Mouse (Mus musculus) heart, embryonic 15.5 days (tissue): ENCODE results near the gene Slc2a4. TPM values are rescaled to one million over a fixed set of nuclear protein-coding genes. Genes with fewer than 3 reads are reported as not detected.

Experiments
- microRNA-seq: library from miRNA; unstranded; fragments of <30 nt; microRNA quantifications from one replicate; pipeline ENCODE4, GENCODE M21; 2016
- polyA plus RNA-seq: library from polyadenylated mRNA; unstranded; fragments of >200 nt; fragmentation: Nextera tagmentation; extraction: Ambion mirVana; gene quantifications from 2 replicates; pipeline ENCODE4 v1.2.1, GENCODE M21; 2015

Slc2a4 gene
- polyA plus RNA-seq, 1 experiment from 2014 or later: 42.6 TPM

Small RNA genes within 50 kb of the gene (microRNA-seq; reads per million reads assigned to microRNA genes)
- gene Gm44349: not detected

Other genes with a start within 250 kb of the Slc2a4 start
- gene Polr2a, start 189.6 kb downstream of the Slc2a4 start, polyA plus RNA-seq: 10.9 and 18.3 TPM in 2 replicates
- gene Slc35g3, start 186.2 kb downstream of the Slc2a4 start, polyA plus RNA-seq: 0.16 and 0.48 TPM in 2 replicates
- 3.1 and 3.8 TPM in 2 replicates for gene Zbtb4, start 182.3 kb downstream of the Slc2a4 start, polyA plus RNA-seq
- gene Chrnb1, start 152.2 kb downstream of the Slc2a4 start, polyA plus RNA-seq: 5.4 and 7.5 TPM in 2 replicates
- gene Fgf11, start 146.3 kb downstream of the Slc2a4 start, polyA plus RNA-seq: 1.8 and 2.9 TPM in 2 replicates
- gene Tmem102, start 142.6 kb downstream of the Slc2a4 start, polyA plus RNA-seq: 1.1 and 2.6 TPM in 2 replicates
- not detected in 2 replicates for gene Gm39566, start 132.9 kb downstream of the Slc2a4 start, polyA plus RNA-seq
- not detected in 2 replicates for gene Spem2, start 129.7 kb downstream of the Slc2a4 start, polyA plus RNA-seq
- gene Spem1, start 126.0 kb downstream of the Slc2a4 start, polyA plus RNA-seq: not detected in 2 replicates
- gene Nlgn2, start 110.4 kb downstream of the Slc2a4 start, polyA plus RNA-seq: 1.6 and 2.2 TPM in 2 replicates
- gene Tmem256, start 109.7 kb downstream of the Slc2a4 start, polyA plus RNA-seq: 291 and 359 TPM in 2 replicates
- gene Plscr3, start 101.8 kb downstream of the Slc2a4 start, polyA plus RNA-seq: 68.5 and 81.4 TPM in 2 replicates
- gene Tnk1, start 89.5 kb downstream of the Slc2a4 start, polyA plus RNA-seq: 0.31 and 0.80 TPM in 2 replicates
- not detected in 2 replicates for gene Tmem95, start 70.2 kb downstream of the Slc2a4 start, polyA plus RNA-seq
- gene Kctd11, start 66.8 kb downstream of the Slc2a4 start, polyA plus RNA-seq: 3.3 and 5.7 TPM in 2 replicates
- gene Acap1, start 52.6 kb downstream of the Slc2a4 start, polyA plus RNA-seq: 4.5 and 14.8 TPM in 2 replicates
- 3.7 and 5.8 TPM in 2 replicates for gene 2810408A11Rik, start 47.2 kb downstream of the Slc2a4 start, polyA plus RNA-seq
- gene Neurl4, start 47.1 kb downstream of the Slc2a4 start, polyA plus RNA-seq: 5.2 and 7.0 TPM in 2 replicates
- gene Gps2, start 34.3 kb downstream of the Slc2a4 start, polyA plus RNA-seq: 44.8 and 54.9 TPM in 2 replicates
- 975 and 1,130 TPM in 2 replicates for gene Eif5a, start 26.2 kb downstream of the Slc2a4 start, polyA plus RNA-seq
- 5.5 and 5.7 TPM in 2 replicates for gene Ybx2, start 12.4 kb downstream of the Slc2a4 start, polyA plus RNA-seq
- gene Cldn7, start 16.6 kb upstream of the Slc2a4 start, polyA plus RNA-seq: 3.8 and 13.9 TPM in 2 replicates
- gene Ctdnep1, start 33.0 kb upstream of the Slc2a4 start, polyA plus RNA-seq: 19.9 and 21.6 TPM in 2 replicates
- gene Elp5, start 34.3 kb upstream of the Slc2a4 start, polyA plus RNA-seq: 97.8 and 99.6 TPM in 2 replicates
- 402 and 455 TPM in 2 replicates for gene Gabarap, start 43.0 kb upstream of the Slc2a4 start, polyA plus RNA-seq
- 38.4 and 42.4 TPM in 2 replicates for gene Phf23, start 47.6 kb upstream of the Slc2a4 start, polyA plus RNA-seq
- gene Dvl2, start 52.4 kb upstream of the Slc2a4 start, polyA plus RNA-seq: 17.4 and 24.8 TPM in 2 replicates
- gene Acadvl, start 67.2 kb upstream of the Slc2a4 start, polyA plus RNA-seq: 200 and 235 TPM in 2 replicates
- gene Dlg4, start 68.8 kb upstream of the Slc2a4 start, polyA plus RNA-seq: 4.8 and 5.1 TPM in 2 replicates
- 0.29 TPM in 1 of 2 replicates, not detected in the other for gene Asgr1, start 105.9 kb upstream of the Slc2a4 start, polyA plus RNA-seq
- 0.22 TPM in 1 of 2 replicates, not detected in the other for gene Asgr2, start 144.5 kb upstream of the Slc2a4 start, polyA plus RNA-seq
- 0.40 and 0.82 TPM in 2 replicates for gene Mgl2, start 182.1 kb upstream of the Slc2a4 start, polyA plus RNA-seq
- gene Clec10a, start 208.0 kb upstream of the Slc2a4 start, polyA plus RNA-seq: 0.40 and 0.67 TPM in 2 replicates